Mouse (Mus musculus): Measurements from ENCODE around the gene Pcnx3.
"Not testable (repeated sequence)": the region's sequence is repeated elsewhere in the genome, so short reads cannot be mapped to it uniquely, and the experiment has no call there.

Gene Pcnx3

DNA sequence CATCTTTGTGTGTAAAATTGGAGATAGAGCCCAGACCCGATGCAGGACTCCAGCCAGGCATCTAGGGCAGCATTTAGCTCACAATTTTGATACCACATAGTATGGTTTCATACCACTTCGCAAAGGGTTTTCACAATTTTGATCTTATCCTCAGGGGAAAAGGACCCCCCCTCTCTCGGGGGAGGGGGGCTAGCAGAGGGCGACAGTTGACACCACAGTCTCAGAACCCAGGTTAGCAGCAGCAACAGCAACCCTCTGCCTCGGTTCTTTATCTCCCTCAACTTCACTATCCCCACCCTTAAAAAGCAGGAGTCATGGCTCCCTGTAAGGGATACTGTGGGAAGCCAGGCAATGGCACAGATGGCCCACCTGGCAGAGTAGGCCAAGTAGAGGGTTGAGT, 24.5 kb upstream of the Pcnx3 start:
- in situ Hi-C loops (cut with MseI, MboI), result loop anchor here in 1 of 2 experiments (10.0 kb wide), 1 partner anchor 62 kb away; the partner anchor contains the start of gene Scyl1

GRCm38 (mm10) chr19:5711907-5712460, 23.3 kb upstream of the Pcnx3 start:
- in situ Hi-C loops (cut with MseI, MboI), result loop anchor here in 1 of 2 experiments (10.0 kb wide), 1 partner anchor 63 kb away; the partner anchor contains the start of gene Scyl1

DNA sequence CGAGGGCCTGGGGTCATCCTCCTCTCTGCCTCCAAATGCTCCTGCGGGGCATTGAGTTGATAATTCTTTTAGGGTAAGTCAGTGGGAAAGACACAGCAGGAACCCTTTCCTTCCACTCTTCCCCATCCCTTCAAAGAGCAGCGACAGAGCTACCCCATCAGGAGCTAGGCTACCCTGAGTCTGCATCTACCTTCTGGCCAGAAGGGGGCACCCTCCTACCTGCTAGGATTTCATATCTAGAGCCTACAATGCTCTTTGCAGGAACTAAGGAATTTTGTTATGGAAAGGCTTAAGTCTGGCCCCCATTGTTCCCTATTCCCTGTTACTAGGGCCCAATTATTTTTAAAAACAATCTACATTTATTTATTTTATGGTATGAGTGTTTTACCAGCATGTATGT, 22.5 kb upstream of the Pcnx3 start:
- in situ Hi-C loops (cut with MseI, MboI), result loop anchor here in 1 of 2 experiments (10.0 kb wide), 1 partner anchor 64 kb away; the partner anchor contains the start of gene Scyl1

DNA sequence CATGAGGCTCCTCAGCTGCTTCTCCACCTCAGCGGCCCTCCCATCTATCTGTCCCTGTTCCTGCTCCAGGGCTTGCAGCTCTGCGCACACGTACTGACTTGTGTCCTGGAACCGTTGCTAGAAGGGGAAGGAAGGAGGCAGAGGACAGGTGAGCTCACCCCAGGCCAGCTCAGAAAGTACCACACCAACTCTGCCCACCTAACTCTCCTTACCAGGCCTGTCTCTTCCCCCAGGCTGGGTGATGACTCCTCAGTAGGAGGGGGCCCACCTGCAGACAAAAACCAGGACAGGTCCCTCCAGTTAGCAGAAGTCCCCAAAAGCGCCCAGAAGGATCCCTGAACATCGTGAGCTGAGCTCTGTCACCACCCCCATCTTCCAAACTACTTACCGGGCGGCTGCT, 21.9 kb upstream of the Pcnx3 start:
- in situ Hi-C loops (cut with MseI, MboI), result loop anchor here in 1 of 2 experiments (10.0 kb wide), 1 partner anchor 64 kb away; the partner anchor contains the start of gene Scyl1

DNA sequence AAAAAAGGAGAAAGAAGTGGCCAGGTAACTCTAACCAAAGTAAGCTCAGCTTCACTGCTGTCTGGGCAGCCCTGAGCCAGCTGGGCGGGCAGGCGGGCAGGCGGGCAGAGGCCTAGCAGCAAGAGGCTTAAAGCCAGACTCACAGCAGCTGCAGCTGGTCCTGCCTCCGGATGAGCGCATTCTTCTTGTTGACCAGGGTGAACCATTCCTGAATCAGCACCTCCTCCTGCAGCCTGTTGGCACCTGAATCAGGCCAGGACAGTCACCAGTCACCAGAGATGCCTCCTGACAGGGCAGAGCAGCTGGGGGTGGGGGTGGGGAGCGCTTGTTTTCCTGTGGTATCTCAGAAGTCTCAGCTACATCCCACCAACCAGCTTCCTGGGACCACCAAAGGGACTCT, 21.4 kb upstream of the Pcnx3 start:
- in situ Hi-C loops (cut with MseI, MboI), result loop anchor here in 1 of 2 experiments (10.0 kb wide), 1 partner anchor 65 kb away; the partner anchor contains the start of gene Scyl1

- in situ Hi-C loops (cut with MseI, MboI), result no loop called here
Observed at GRCm38 (mm10) chr19:5704801-5705571, 16.3 kb upstream of the Pcnx3 start.

DNA sequence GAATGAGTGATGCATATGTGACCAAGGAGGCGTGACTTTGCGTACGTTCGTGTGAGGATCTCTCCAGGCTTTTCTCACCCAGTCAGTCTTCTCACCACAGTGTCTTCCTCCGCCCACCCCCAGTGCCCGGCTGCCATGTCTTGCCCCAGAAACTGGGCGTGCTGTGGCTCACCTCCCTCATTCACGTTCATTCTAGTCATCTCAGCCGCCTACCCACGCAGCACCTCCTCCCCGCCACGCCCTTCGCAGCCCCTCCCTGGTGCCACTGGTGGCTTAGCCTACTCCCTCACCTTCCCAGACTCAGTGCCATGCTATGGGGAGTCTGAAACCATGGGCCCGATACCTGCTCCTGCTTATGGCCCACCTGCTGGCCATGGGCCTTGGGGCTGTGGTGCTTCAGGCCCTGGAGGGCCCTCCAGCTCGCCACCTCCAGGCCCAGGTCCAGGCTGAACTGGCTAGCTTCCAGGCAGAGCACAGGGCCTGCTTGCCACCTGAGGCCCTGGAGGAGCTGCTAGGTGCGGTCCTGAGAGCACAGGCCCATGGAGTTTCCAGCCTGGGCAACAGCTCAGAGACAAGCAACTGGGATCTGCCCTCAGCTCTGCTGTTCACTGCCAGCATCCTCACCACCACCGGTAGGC, 15.6 kb upstream of the Pcnx3 start, which contains the start of gene Kcnk7:
Gene Kcnk7 (plus strand): TSS at position 205 of the 638 bp plus-strand sequence.
- in situ Hi-C loops (cut with MseI, MboI), result no loop called here

DNA sequence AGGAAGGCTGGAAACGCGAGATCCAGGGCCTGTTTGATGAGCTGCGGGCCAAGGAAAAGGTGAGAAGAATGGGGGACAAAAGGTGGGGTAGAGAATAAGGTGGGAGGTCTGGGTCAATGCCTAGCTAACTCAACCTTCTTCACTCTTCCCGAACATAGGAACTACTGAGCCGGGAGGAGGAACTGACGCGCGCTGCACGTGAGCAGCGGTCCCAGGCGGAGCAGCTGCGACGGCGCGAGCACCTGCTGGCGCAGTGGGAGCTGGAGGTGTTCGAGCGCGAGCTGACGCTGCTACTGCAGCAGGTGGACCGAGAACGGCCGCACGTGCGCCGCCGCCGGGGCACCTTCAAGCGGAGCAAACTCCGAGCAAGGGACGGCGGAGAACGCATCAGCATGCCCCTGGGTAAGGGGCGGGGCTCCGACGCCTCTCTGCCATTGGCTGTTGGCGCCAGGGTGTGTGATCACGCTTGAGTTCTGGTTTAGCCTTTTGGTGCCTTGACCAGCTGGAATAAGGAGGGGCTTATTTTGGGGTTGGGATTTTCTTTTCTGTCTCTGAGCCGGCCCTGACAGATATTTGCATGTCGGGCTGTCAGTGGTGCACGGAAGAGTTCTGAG, 7.2 kb upstream of the Pcnx3 start:
- in situ Hi-C loops (cut with MseI, MboI), result no loop called here

DNA sequence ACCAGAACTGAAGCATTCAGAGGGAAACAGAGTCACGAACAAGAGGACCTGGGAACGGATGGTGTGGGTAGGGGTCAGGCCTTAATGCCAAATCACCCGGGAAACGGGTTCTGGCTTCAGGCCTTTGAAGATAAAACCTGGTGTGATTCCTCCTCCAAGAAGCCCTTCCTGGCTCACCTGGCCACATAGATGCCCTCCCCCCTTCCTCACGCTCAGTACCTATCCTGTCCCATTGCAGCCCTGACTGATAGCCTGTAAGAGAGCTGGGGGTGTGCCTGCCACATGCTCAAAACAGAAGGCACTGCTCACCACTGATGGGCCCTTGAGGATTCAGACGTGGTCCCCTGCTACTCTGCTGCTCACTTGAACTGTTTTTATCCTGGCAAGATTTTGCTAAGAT, 5.1 kb upstream of the Pcnx3 start:
- in situ Hi-C loops (cut with MseI, MboI), result no loop called here

DNA sequence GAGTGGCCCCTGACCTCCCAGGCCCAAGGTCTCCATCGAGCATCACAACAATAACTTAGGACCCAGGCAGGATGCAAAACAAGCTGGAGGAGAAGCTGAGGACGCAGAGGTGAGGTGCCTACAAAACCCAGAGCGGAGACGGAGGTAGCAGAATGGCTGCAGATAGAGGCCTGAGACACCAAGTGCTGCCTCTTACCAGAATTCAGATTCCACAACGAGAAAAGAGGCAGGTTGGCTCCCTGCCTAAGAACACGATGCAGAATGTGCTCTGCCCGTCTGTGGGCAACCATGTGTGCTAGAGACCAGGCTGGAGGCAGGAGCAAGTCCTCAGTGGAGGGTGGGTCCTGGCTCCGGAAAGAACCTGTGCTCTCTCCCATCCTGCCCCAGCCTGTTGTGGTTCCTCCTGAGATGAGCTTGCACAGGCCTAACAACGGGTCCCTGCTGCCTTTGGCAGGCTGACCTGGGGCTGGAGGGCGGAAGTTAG, 4.2 kb upstream of the Pcnx3 start:
- in situ Hi-C loops (cut with MseI, MboI), result no loop called here

GRCm38 (mm10) chr19:5692086-5692912, 3.6 kb upstream of the Pcnx3 start:
- in situ Hi-C loops (cut with MseI, MboI), result no loop called here

- in situ Hi-C loops (cut with MseI, MboI), result no loop called here
Observed at GRCm38 (mm10) chr19:5691601-5692000, 2.9 kb upstream of the Pcnx3 start.

DNA sequence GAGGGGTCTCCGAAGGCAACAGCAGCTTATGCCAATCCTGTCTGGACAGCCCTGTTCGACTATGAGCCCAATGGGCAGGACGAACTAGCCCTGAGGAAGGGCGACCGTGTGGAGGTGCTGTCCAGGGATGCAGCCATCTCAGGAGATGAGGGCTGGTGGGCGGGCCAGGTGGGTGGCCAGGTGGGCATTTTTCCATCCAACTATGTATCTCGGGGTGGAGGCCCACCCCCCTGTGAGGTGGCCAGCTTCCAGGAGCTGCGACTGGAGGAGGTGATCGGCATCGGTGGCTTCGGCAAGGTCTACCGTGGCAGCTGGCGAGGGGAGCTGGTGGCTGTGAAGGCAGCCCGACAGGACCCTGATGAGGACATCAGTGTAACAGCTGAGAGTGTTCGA, 1.6 kb upstream of the Pcnx3 start:
- in situ Hi-C loops (cut with MseI, MboI), result no loop called here

- in situ Hi-C loops (cut with MseI, MboI), result no loop called here
Observed at GRCm38 (mm10) chr19:5689565-5690342, 1.0 kb upstream of the Pcnx3 start.

DNA sequence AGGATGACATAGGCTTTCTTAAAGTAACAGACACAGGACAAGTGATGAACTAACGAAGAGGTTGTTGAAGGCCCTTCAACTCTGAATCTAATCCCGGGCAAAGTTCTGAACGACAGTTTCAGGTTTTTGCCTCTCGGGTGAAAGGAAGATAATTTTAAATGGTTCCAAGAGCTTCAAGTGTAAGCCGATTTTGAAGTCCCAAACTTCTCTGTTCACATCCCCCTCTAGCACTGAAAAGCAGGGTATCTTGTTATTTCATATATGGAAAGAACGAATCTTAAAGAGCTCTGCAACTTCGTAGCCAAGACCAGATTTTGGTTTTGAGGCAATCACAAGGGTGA, 350 bp upstream of the Pcnx3 start:
- in situ Hi-C loops (cut with MseI, MboI), result no loop called here

DNA sequence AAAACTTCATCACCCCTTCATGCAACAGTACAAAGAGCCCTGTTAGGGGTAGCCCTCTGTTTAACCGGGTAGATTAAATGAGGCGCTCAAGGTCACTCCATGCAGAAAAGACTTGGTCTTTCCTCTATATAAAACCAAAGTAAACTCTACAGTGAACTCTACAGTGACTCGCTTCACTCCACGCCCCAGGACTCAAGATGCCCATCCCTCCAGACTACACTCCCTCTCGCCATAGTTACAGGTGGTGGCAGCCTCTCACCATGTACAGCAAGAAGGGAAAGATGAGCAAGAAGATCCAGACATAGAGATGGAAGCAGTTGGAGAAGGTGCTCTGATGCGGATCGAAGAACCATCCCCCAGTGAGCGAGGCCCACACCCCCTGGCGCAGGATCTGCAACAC, 970 bp downstream of the Pcnx3 start:
- in situ Hi-C loops (cut with MseI, MboI), result no loop called here

- in situ Hi-C loops (cut with MseI, MboI), result not testable (repeated sequence)
Observed at GRCm38 (mm10) chr19:5686954-5687353, 1.8 kb downstream of the Pcnx3 start.

DNA sequence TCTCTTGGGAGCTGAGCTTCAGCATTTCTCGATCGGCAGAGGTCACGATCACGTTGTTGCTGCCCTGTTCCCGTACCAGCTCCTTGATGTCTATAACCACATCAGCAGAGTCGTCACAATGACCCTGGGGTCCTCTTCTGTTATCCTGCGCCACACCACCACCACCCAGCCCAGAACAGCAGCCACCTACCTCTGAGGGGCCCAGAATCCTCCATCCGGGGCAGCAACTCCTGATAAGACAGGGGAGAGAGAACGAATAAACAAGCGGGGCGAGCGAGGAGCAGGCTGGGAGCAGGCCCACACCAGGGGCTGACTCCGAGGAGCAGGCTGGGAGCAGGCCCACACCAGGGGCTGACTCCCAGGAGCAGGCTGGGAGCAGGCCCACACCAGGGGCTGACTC, 2.3 kb downstream of the Pcnx3 start:
- in situ Hi-C loops (cut with MseI, MboI), result no loop called here

DNA sequence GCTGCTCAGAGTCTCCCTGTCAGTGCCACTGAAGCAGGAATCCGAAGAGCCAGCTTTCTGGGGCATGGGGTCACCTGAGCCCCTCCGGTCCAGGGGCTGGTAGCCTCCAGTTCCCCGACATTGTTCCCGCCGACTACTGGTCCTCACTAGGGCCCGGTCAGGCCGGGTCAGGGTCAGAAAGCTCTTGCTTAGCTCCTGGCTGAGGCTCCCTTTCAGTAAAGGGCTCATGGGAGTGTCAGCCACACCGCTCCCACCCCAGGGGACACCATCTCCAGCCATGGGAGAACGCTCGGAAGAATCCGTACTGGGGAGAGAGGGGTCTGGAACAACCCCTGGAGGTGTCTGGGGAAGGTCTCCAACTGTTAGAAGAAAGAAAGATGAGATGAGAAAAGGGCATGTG, 2.8 kb downstream of the Pcnx3 start:
- in situ Hi-C loops (cut with MseI, MboI), result no loop called here

DNA sequence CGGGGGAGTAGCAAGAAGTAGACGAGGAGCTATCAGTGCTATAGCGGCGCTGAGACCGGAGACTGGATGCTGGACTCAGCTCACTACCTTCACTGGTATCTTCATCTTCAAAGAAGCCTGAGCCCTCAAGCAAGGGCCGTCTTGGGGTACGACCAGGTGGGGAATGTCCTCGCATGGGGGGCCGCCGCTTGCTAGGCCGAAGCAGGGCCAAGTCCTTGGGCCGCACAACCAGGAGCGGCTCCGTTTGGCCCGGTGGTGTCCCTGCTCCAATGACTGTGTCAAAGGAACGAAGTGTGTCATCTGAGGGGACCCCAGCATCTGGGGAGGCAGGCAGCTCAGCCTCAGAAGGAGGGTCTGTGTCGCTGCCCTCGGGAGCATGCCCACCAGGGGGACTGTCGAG, 3.3 kb downstream of the Pcnx3 start:
- in situ Hi-C loops (cut with MseI, MboI), result no loop called here
